Mouse (Mus musculus) gastrocnemius, postnatal 10 days (tissue): ENCODE data around the gene Mgmt. TPM values are rescaled to one million over a fixed set of nuclear protein-coding genes. Genes with fewer than 3 reads are reported as not detected.

Source experiments
- DNase-seq: peaks from one replicate; pipeline ENCODE4 v3.0.0; 2021; ENCODE audit warnings: mixed read lengths
- total RNA-seq, 2 experiments: library from RNA; stranded (reverse); gene quantifications; 2 replicates each; pipeline ENCODE4 v1.2.3; 2021

The Mgmt gene
- total RNA-seq, 2 experiments from 2014 or later = 1.7 to 2.1 TPM

GRCm38 (mm10) chr7:137061109-137061508, 166.7 kb downstream of the Mgmt start:
- no peak for DNase-seq

GRCm38 (mm10) chr7:137064255-137064654, 169.8 kb downstream of the Mgmt start:
- no peak for DNase-seq

GRCm38 (mm10) chr7:137065408-137065807, 171.0 kb downstream of the Mgmt start:
- DNase-seq = no peak

GRCm38 (mm10) chr7:137066211-137066610, 171.8 kb downstream of the Mgmt start:
- no peak for DNase-seq

GRCm38 (mm10) chr7:137066997-137067396, 172.6 kb downstream of the Mgmt start:
- no peak for DNase-seq

GRCm38 (mm10) chr7:137067758-137068157, 173.3 kb downstream of the Mgmt start:
- DNase-seq = no peak

- no peak for DNase-seq
Measured at GRCm38 (mm10) chr7:137068796-137069195, 174.4 kb downstream of the Mgmt start.

GRCm38 (mm10) chr7:137069768-137070167, 175.4 kb downstream of the Mgmt start:
- DNase-seq = no peak

GRCm38 (mm10) chr7:137071346-137071745, 176.9 kb downstream of the Mgmt start:
- DNase-seq = no peak

- peak; percentile 41 for DNase-seq
Measured at GRCm38 (mm10) chr7:137073878-137074277, 179.5 kb downstream of the Mgmt start.

GRCm38 (mm10) chr7:137074324-137074723, 179.9 kb downstream of the Mgmt start:
- DNase-seq = no peak

GRCm38 (mm10) chr7:137075301-137075700, 180.9 kb downstream of the Mgmt start:
- DNase-seq = no peak

GRCm38 (mm10) chr7:137080171-137080570, 185.8 kb downstream of the Mgmt start:
- no peak for DNase-seq

GRCm38 (mm10) chr7:137082171-137082570, 187.8 kb downstream of the Mgmt start:
- DNase-seq = no peak

GRCm38 (mm10) chr7:137084651-137085050, 190.2 kb downstream of the Mgmt start:
- no peak for DNase-seq

GRCm38 (mm10) chr7:137085969-137086606, 191.7 kb downstream of the Mgmt start:
- DNase-seq = peak; percentile 67

- DNase-seq = no peak
Measured at GRCm38 (mm10) chr7:137087136-137087535, 192.7 kb downstream of the Mgmt start.

GRCm38 (mm10) chr7:137088141-137088540, 193.7 kb downstream of the Mgmt start:
- DNase-seq = no peak

GRCm38 (mm10) chr7:137094551-137094950, 200.1 kb downstream of the Mgmt start:
- no peak for DNase-seq

- DNase-seq = no peak
Measured at GRCm38 (mm10) chr7:137095702-137096101, 201.3 kb downstream of the Mgmt start.

- no peak for DNase-seq
Measured at GRCm38 (mm10) chr7:137099766-137100165, 205.4 kb downstream of the Mgmt start.

GRCm38 (mm10) chr7:137102606-137103195, 208.3 kb downstream of the Mgmt start:
- no peak for DNase-seq

- no peak for DNase-seq
Measured at GRCm38 (mm10) chr7:137112101-137112500, 217.7 kb downstream of the Mgmt start.

GRCm38 (mm10) chr7:137116246-137116645, 221.8 kb downstream of the Mgmt start:
- DNase-seq = no peak
